Mouse (Mus musculus): Measurements from ENCODE around the gene Ccdc92b. TPM values are rescaled to one million over a fixed set of nuclear protein-coding genes. Genes with fewer than 3 reads are reported as not detected.

The Ccdc92b gene
- total RNA-seq, 4 experiments from 2014 or later = 0.09 to 0.47 (median 0.21) TPM

DNA sequence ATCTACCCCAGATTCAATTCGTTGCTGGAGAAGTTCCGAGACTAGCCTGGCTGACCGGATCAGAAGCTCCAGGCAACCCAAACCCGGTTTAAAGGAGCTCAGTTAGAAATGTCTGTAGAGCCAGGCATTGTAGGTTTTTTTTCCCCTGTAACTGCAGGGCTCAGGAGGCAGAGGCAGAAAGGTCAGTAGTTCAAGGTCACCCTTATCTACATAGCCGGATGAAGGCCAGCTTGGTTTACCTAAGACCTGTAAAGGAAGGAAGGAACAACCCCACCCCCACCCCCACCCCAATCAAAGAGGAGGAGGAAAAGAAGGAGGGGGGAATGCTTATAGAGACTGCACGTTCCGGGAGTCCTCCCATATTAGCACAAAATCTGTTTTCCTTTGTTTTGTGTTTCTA is 8.0 kb upstream of the Ccdc92b start:
- DNase-seq (ENCODE audit: low spot score) = no peak

DNA sequence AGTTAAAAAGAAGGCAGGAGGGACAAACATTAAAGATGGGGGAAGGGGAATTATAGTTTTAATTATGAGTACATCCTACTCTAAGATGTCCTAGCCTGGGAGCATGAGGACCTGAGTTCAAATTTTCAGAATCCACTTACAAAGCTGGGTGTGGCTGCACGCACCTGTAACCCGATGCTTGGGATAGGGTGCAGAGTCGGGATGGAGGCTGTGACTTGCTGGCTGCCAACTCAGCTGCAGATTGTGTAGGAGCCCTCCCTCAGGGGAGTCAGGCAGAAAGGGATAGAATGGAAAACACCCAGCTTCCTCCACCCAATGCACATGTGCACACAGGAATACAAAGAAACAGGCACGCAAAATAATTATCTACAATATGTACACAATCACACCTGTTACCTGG is 6.0 kb upstream of the Ccdc92b start:
- no peak for DNase-seq (ENCODE audit: low spot score)

DNA sequence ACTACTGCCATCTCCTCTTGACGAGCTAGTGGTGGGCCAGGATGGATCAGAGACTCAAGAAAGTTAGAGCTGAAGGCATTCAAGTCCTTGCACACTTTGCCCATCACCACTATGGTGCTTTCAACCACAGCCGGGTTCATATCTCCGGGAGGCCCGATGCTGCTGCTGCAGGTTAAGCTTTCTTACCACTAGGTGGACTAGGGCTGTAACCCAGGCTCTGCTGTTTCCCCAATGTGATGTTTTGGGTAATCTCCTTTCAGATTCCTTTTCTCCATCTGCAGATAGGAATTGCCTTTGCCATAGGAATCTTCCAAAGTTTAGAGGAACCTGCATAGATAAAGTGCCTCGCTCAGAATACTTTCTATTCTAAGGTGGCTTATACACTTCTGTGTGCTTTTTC is 3.8 kb upstream of the Ccdc92b start:
- no peak for DNase-seq (ENCODE audit: low spot score)

DNA sequence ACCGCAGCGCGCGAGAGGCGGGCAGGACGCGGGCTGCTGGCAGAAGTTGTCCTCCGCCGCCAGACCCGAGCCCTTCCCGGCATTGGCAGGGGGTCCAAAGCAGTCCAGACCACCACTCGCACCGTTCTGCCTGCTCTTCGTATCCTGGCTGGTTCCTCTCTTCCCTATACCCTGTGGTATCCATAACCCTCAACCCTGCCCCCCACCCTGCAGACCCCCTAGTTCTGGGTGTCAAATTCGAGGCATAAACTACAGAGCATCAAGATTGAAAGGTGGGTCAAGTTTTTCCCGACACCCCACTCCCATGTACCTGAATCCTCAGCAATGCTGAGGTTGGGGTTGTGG is 523 bp downstream of the Ccdc92b start:
- DNase-seq (ENCODE audit: low spot score) = no peak

DNA sequence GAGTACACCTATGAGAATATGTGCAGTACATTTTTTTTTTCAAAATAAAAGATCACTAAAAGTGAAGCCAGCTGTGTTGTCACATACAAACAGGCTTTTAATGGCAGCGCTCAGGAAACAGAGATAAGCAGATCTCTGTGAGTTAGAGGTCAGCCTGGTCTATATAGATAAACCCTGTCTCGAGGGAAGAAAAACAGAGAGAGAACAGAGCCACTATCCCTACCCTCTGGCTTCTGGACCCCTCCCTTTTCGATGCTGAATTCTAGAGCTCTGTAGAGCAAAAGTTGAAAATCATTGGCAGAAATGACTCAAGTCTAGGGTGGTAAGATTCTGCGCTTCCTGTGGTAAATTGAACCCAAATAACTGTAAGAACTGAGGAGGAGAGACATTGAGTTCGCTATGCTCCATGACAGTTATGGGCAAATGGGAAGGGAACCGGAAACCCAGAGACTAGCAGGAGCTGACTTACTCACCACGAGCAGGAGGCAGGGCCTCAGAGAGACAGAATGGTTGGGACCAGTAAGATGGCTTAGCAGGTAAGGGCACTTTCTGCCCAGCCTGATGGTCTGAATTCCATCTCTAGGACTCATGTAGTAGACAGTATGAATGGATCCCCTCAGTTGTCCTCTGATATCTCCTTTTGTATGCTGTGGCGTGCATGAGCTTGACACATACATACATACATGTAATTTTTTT is 2.7 kb downstream of the Ccdc92b start:
- DNase-seq (ENCODE audit: low spot score) = no peak

DNA sequence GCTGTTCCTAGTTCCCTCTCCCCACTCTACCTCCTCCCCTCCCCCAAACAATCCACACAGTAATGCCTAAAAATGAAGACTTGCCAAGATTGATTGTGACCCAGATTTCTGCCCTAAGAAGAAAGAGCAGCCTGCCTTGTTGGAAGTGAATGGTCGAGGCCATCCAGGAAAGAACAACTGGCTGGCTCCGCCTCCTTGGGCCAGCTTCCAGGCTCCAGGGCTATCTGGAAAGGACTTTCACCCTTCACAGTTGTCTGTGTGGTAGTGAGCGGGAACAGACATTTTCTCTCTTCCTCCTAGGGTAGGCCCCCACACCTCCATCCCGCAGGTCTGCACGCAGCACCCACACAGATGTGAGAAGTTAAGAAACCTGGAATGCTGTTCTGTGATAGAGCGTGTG is 4.3 kb downstream of the Ccdc92b start:
- no peak for DNase-seq (ENCODE audit: low spot score)

DNA sequence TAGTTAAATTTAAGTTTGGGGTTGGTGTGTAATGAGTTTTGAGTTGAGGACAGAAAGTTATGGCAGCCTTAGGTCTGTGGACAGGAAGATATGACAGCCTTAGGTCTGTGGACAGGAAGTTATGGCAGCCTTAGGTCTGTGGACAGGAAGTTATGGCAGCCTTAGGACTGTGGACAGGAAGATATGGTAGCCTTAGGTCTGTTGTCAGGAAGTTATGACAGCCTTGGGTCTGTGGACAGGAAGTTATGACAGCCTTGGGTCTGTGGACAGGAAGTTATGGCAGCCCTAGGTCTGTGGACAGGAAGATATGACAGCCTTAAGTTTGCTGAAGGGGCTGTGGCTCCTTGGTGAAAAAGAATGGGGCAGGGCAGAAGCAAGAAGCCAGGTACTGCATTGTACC is 5.9 kb downstream of the Ccdc92b start:
- no peak for DNase-seq (ENCODE audit: low spot score)

GRCm38 (mm10) chr11:74627481-74627880 is 8.1 kb downstream of the Ccdc92b start:
- DNase-seq (ENCODE audit: low spot score) = no peak

DNA sequence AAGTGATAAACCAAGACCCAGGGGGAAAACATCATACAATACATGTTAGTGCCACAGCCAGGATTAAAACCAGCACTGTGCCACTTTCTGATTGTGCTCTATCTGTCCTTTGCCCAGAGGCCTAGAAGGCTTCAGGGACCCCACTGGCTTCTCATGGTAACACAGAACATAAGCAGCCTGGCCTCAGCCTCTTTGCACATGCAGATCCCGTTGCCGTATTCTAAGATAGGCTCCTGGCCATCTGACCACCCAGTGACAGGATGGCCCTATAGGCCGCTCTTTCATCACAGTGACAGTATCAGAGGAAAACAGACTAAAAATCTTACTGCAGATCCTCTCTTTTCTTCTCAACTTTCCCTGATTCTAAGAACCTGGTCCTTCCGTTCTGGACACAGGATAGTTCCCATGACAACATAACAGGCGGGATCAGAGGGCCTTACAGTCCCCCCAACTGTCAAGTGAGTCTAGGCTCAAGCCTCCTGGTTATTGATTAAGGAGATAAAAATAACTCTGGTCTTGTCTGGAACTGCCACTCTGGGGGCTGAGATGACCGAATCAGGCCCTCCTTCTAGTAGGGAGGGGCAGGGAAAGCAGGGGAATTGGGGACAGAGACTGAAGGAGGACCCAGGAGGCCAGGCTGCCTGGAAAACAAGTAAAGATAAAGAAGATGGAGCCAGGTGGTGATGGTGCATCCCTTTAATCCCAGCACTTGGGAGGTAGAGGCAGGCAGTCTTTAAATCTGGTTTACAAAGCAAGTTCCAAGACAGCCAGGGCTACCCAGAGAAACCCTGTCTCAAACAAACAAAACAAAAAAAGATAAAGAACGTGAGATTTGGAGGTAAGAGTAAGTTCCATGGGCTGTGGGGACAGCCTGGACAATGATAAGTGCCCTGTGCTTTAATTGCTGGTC is 12.7 kb downstream of the Ccdc92b start:
- no peak for DNase-seq (ENCODE audit: low spot score)

- peak; percentile 77 for DNase-seq (ENCODE audit: low spot score)
Measured at GRCm38 (mm10) chr11:74634490-74635275, 15.3 kb downstream of the Ccdc92b start.

DNA sequence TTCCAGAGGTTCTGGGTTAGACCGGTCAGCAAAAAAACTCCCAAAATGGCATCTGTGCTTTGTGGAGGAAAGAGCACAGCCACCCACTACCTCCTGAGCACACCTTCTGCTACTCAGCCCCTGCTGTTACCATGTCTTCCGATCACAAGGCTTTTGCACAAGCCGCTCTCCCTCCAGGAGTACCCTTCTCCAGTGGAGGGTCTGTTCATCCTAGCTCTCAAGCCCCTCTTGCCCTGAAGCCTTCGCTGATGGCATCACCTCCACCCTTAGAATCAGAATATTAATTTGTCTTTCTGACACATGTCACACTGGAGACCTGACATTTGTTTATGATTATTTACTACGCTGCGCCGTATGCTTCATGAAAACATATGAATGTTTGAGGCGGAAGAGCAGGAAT is 18.1 kb downstream of the Ccdc92b start:
- DNase-seq (ENCODE audit: low spot score) = no peak

DNA sequence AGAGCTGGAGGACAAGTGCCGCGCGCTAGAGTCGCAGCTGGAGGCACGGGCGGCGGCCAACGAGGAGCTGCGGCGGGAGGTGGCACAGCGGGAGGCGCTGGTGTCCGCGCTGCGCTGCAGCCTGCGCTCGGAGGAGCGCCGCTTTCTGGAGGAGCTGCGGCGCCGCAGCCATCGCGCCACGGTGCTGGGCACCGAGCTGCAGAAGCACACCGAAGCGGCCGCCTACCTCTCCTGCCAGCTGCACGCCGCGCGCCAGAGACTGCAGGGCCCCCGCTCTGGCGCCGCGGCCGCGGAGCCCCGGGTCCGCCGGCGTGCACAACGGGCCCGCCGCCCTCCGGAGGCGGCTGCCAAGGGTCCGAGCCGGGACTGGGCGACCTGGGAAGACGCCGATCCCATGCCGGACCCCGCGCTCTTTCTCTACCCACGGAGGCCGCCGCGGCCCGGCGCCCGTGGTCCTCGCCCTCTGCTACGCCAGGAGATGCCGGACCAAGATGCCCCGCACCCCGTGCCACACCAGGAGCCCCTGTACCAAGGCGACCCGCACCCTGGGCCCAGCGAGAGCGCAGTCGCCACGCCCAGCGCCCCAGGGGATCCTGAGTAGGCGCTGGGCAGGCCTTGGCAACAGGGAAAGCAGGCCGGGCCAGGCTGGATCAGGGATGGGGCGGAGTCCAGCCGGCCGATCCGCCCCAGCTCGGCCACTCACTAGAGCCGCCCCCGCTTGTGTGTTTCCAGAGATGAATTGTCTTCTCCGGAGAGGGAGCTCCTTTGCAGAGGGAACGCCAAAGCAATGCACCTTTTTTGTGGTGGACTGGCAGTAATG is 18.8 kb downstream of the Ccdc92b start:
- peak; percentile 72 for DNase-seq (ENCODE audit: low spot score)

DNA sequence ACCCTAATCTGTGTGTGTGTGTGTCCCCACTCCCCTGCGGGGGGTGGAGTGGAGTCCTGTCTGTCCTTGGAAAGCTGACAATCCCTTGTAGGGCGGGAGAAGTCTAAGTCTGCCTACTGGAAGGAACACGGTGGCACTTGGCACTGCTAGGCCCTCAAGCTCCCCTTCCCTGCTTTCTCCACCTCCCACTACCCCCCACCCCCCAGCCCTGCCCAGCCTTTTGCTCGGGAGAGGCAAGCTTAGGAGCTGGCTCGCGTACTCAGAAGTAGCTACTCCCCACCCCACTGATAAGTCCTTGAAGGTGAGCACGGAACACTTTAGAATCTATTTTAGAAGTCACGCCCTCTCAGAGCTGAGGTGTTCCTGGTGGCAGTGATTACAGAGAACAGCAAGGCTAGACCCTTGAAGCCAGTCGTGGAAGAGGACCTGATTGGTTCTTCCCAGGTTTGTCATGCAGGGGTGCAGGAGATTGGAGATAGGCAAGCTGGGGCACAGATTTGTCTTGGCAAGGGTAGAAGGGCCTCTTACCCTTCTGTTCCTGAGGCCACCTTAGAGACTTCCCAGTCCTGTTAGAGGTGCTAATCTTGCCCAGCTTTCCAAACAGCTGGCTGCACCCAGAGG is 19.5 kb downstream of the Ccdc92b start:
- DNase-seq (ENCODE audit: low spot score) = no peak

- no peak for DNase-seq (ENCODE audit: low spot score)
Measured at GRCm38 (mm10) chr11:74639628-74640027, 20.2 kb downstream of the Ccdc92b start.

- no peak for DNase-seq (ENCODE audit: low spot score)
Measured at GRCm38 (mm10) chr11:74647966-74648365, 28.6 kb downstream of the Ccdc92b start.

DNA sequence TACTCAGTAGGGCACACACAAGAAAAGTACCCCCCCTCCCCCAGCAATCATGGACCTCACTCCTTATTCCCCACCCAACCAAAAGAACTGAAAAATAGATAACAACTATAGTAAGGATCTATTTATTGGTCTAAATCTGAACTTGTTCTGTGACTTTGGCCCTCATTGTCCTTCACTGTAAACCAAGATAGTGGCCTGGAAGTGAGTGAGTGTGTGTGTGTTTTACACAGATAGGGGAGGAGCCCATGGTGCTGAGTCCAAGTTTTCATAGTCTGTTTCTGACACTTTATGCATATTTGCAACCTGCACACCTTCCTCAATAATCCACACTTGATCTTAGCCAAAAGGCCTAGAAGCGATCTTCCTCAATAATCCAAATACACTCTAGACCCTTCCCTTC is 29.3 kb downstream of the Ccdc92b start:
- DNase-seq (ENCODE audit: low spot score) = no peak

- peak; percentile 99 for DNase-seq (ENCODE audit: low spot score)
Measured at GRCm38 (mm10) chr11:74649095-74649646, 29.8 kb downstream of the Ccdc92b start, which contains the start of gene Cluh. Gene Cluh (plus strand): TSS chr11:74649495.

GRCm38 (mm10) chr11:74649647-74650551 is 30.5 kb downstream of the Ccdc92b start:
- DNase-seq (ENCODE audit: low spot score) = no peak

DNA sequence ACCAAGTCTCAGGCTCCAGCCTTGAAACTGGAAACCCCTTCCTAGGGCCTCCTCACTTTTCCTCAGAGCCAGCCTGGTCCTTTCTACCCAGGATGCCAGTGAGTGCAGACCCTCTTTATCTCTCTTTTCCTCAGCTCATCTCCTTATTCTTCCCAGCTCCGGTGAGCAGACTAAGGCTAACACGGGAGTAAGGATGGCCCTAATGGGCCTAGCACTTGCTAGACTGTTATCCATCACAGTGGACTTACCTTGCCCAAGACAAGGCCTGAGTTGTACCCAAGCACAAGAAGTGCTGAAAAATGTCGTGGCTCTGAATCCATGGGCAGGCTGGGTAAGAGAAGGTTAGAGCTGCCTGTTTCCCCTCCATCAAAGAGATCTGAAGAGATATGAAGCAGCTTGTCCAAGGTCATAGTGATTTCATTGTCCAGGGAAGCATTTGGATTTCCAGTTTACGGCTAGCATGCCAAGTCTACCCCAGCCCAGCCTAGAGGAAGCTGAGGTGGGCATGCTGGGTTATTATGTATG is 31.2 kb downstream of the Ccdc92b start:
- DNase-seq (ENCODE audit: low spot score) = no peak
